Mouse (Mus musculus): Measurements from ENCODE around the gene Myh10. TPM values are rescaled to one million over a fixed set of nuclear protein-coding genes. Genes with fewer than 3 reads are reported as not detected.
A peak's percentile ranks its signal among the peaks of the same experiment; 100 is the strongest.
"Not testable (repeated sequence)": the region's sequence is repeated elsewhere in the genome, so short reads cannot be mapped to it uniquely, and the experiment has no call there.

Gene Myh10
- polyA plus RNA-seq, 3 experiments from 2014 or later, result 1.4 to 6.1 (median 2.7) TPM

- no peak for ATAC-seq
These were observed 120.7 kb downstream of the Myh10 start for GRCm38 (mm10) chr11:68811881-68812577.

GRCm38 (mm10) chr11:68818416-68818815 lies 127.1 kb downstream of the Myh10 start:
- no peak for ATAC-seq

GRCm38 (mm10) chr11:68819226-68819805 lies 128.0 kb downstream of the Myh10 start:
- no peak for ATAC-seq

- ATAC-seq, result no peak
These were observed 131.0 kb downstream of the Myh10 start for GRCm38 (mm10) chr11:68822326-68822725.

- no peak for ATAC-seq
These were observed 135.4 kb downstream of the Myh10 start for GRCm38 (mm10) chr11:68826735-68827134.

GRCm38 (mm10) chr11:68831580-68831979 lies 140.2 kb downstream of the Myh10 start:
- not testable (repeated sequence) for ATAC-seq

GRCm38 (mm10) chr11:68832793-68833192 lies 141.4 kb downstream of the Myh10 start:
- ATAC-seq, result no peak

GRCm38 (mm10) chr11:68833593-68833992 lies 142.2 kb downstream of the Myh10 start:
- no peak for ATAC-seq

GRCm38 (mm10) chr11:68835034-68835433 lies 143.7 kb downstream of the Myh10 start:
- no peak for ATAC-seq

- ATAC-seq, result no peak
These were observed 148.2 kb downstream of the Myh10 start for GRCm38 (mm10) chr11:68839606-68840005.

GRCm38 (mm10) chr11:68850862-68851261 lies 159.5 kb downstream of the Myh10 start:
- no peak for ATAC-seq

GRCm38 (mm10) chr11:68851644-68852485 lies 160.5 kb downstream of the Myh10 start:
- no peak for ATAC-seq

GRCm38 (mm10) chr11:68852486-68852901 lies 161.1 kb downstream of the Myh10 start:
- ATAC-seq, result peak; percentile 19

GRCm38 (mm10) chr11:68852932-68853409 lies 161.6 kb downstream of the Myh10 start:
- peak; percentile 94 for ATAC-seq

GRCm38 (mm10) chr11:68853611-68854401 lies 162.4 kb downstream of the Myh10 start:
- ATAC-seq, result no peak

GRCm38 (mm10) chr11:68854621-68855020 lies 163.3 kb downstream of the Myh10 start:
- ATAC-seq, result no peak

- no peak for ATAC-seq
These were observed 166.0 kb downstream of the Myh10 start for GRCm38 (mm10) chr11:68857329-68857728.

- ATAC-seq, result no peak
These were observed 168.7 kb downstream of the Myh10 start for GRCm38 (mm10) chr11:68859943-68860593.

GRCm38 (mm10) chr11:68862260-68862659 lies 170.9 kb downstream of the Myh10 start:
- no peak for ATAC-seq

GRCm38 (mm10) chr11:68863631-68864091 lies 172.3 kb downstream of the Myh10 start:
- ATAC-seq, result no peak

- no peak for ATAC-seq
These were observed 173.3 kb downstream of the Myh10 start for GRCm38 (mm10) chr11:68864544-68865189.
